Mouse (Mus musculus): Measurements from ENCODE around the gene Cdk18. TPM values are rescaled to one million over a fixed set of nuclear protein-coding genes. Genes with fewer than 3 reads are reported as not detected.

The Cdk18 gene
- polyA plus RNA-seq, 1 experiment from 2014 or later, result 2.4 TPM

DNA sequence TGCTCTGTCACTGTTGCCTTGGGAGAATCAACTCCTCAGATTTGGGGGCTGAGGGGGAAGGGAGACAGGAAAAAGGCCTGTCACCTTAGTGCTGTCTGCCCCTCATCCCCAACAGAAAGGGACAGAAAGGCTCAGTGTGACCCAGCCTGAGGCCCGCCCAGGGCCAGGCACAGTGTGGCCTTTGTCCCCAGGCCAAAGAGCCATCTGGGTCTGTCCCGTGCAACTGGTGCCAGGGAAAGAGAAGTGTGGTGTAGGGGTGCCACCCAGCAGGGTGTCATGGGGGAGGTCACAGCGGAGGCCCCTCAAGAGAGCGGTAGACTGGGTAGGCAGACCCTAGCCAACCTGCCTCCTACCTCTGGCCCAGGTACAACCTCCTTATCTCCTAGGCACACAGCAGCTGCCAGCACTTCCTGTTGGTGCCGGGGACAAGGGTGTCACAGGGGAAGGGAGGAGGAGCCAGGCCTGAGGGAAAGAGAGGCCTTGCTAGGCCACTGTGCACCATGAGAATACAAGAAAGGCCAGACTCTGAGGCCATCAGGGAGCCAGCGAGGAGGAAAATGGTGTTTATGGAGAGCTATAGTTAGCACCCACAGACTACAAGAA is 13.6 kb downstream of the Cdk18 start:
- H3K9ac ChIP-seq (ENCODE audit: low read depth, low read length), result no peak overlapping the region
- H3K4me2 ChIP-seq (ENCODE audit: low read length), result no peak overlapping the region
- ATAC-seq, result no peak
- WGBS, result 73% methylated on average over 6 of the region's 6 CpGs
- peaks cover 10% of the 10 kb centered on the region; the same call in 1 of the 2 replicates for H3K4me1 ChIP-seq (ENCODE audit: control insufficient read depth, insufficient read depth, low read length)
- no peak overlapping the region for H3K27ac ChIP-seq (ENCODE audit: low read length)
- H3K27me3 ChIP-seq (ENCODE audit: control insufficient read depth, insufficient read depth, low read depth, low read length), result no peaks in the 10 kb centered on the region
- no peaks in the 10 kb centered on the region for H3K36me3 ChIP-seq (ENCODE audit: control insufficient read depth, insufficient read depth, low read length)
- H3K4me3 ChIP-seq (ENCODE audit: low read depth, low read length), result no peak overlapping the region
- no peaks in the 10 kb centered on the region for H3K9me3 ChIP-seq (replicated peaks; ENCODE audit: control insufficient read depth, low read length, poor library complexity, severe bottlenecking)

DNA sequence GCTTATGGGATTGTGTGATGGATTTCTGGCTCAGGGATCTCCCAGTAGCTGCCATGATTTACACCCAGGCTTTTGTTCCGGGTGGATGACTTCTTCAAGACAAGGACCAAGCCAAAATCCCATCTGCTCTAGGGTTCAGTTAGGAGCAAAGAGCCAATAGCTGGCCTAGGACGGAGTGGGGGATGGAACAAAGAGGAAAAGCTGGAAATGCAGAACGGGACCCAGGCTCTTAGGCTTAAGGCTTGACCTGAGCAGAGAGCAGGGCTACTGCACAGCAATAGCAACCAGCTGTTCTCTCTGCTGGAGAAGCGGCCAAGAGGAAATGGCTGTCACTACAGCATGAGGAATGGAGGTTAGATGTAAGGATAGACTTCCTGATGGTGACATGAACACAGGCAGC is 14.2 kb downstream of the Cdk18 start:
- Histone ChIP-seq H3K9me3 (replicated peaks; ENCODE audit: control insufficient read depth, low read length, poor library complexity, severe bottlenecking) (no peaks in the 10 kb centered on the region), H3K4me3 (ENCODE audit: low read depth, low read length) (no peak overlapping the region), H3K36me3 (ENCODE audit: control insufficient read depth, insufficient read depth, low read length) (no peaks in the 10 kb centered on the region), H3K9ac (ENCODE audit: low read depth, low read length) (no peak overlapping the region), H3K27ac (ENCODE audit: low read length) (no peak overlapping the region), H3K27me3 (ENCODE audit: control insufficient read depth, insufficient read depth, low read depth, low read length) (no peaks in the 10 kb centered on the region), H3K4me2 (ENCODE audit: low read length) (no peak overlapping the region), H3K4me1 (ENCODE audit: control insufficient read depth, insufficient read depth, low read length) (peaks cover 10% of the 10 kb centered on the region; the same call in 1 of the 2 replicates)
- 63% methylated on average over 4 of the region's 4 CpGs for WGBS
- no peak for ATAC-seq

DNA sequence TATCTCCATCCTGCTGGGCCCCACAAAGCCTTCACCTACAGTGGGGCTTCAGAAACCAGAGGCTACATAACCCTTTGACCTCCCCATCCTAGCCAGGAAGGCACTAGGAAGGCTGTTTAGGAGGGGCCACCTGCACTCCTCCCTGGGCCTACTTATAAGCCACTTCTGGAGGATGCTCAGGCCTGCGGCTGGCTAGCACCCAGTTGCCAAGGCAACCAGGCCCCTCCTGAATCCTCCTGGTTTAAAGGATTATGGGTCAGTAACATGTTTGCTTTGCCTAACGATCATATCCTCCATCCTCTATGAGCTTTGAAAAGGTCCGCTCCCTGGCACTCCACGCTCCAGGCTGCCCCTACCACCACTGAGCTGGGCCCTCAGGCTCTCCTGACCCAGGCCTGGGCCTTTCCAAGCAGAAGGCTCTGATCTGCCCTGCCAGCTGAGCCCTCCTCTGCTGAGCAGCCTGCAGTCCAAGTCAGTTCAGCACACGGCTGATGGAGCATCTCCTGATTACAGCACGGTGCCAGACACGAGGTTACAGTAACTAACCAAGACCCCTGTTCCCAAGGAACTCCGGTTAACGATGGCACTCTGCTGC is 16.0 kb downstream of the Cdk18 start:
- Histone ChIP-seq H3K27ac (ENCODE audit: low read length) (peak overlapping the region; percentile 79), H3K9ac (ENCODE audit: low read depth, low read length) (0 out of 2 replicates have a peak overlapping the region, but pooled peaks have one; percentile 2), H3K9me3 (replicated peaks; ENCODE audit: control insufficient read depth, low read length, poor library complexity, severe bottlenecking) (no peaks in the 10 kb centered on the region), H3K27me3 (ENCODE audit: control insufficient read depth, insufficient read depth, low read depth, low read length) (no peaks in the 10 kb centered on the region), H3K4me3 (ENCODE audit: low read depth, low read length) (no peak overlapping the region), H3K4me1 (ENCODE audit: control insufficient read depth, insufficient read depth, low read length) (peaks cover 10% of the 10 kb centered on the region; the same call in 1 of the 2 replicates), H3K4me2 (ENCODE audit: low read length) (no peak overlapping the region), H3K36me3 (ENCODE audit: control insufficient read depth, insufficient read depth, low read length) (no peaks in the 10 kb centered on the region)
- 25% methylated on average over 9 of the region's 9 CpGs for WGBS
- peak; percentile 67 for ATAC-seq

DNA sequence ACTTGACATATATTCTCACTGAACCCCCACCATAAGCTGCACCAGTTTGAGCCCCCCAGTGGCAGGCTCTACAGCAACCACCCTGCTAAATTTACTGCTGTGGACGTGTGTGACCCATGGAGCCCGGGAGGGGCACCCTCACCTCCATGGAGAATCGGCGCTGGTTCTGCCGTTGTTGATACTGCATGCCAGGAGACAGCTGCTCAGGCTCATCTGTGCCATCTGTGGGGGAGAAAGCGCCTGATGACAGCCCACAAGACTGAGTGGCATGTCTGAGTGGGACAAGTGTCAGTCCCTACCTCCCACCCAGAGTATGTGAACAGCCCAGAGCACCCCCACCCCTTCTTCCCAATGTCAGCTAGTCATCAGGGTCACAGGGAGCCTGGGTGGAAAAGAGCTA is 17.6 kb downstream of the Cdk18 start:
- H3K4me2 ChIP-seq (ENCODE audit: low read length), result no peak overlapping the region
- H3K4me3 ChIP-seq (ENCODE audit: low read depth, low read length), result no peak overlapping the region
- no peak overlapping the region for H3K9ac ChIP-seq (ENCODE audit: low read depth, low read length)
- WGBS, result 84% methylated on average over 6 of the region's 6 CpGs
- no peaks in the 10 kb centered on the region for H3K27me3 ChIP-seq (ENCODE audit: control insufficient read depth, insufficient read depth, low read depth, low read length)
- no peaks in the 10 kb centered on the region for H3K9me3 ChIP-seq (replicated peaks; ENCODE audit: control insufficient read depth, low read length, poor library complexity, severe bottlenecking)
- peaks cover 10% of the 10 kb centered on the region; the same call in 1 of the 2 replicates for H3K4me1 ChIP-seq (ENCODE audit: control insufficient read depth, insufficient read depth, low read length)
- H3K27ac ChIP-seq (ENCODE audit: low read length), result no peak overlapping the region
- H3K36me3 ChIP-seq (ENCODE audit: control insufficient read depth, insufficient read depth, low read length), result no peaks in the 10 kb centered on the region
- ATAC-seq, result no peak

DNA sequence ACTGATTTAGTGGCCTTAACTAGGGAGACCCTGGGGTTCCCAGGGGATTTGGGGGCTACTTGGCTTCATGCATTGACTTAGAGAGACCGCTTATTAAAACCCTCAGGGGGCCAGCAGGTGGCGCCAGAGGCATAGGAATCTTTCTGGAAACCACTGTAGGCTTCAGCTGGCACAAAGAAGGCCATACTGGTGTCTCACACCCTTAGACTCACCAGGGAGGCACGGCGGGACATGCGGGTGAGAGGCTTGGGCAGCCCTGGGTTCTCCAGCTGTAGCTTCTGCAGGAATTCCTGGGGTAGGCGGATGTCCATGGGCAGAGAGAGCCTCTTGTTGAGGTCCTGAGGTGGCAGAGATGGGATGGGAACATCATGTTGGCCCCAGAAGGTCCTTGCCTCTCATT is 18.2 kb downstream of the Cdk18 start:
- Histone ChIP-seq H3K27me3 (ENCODE audit: control insufficient read depth, insufficient read depth, low read depth, low read length) (no peaks in the 10 kb centered on the region), H3K9ac (ENCODE audit: low read depth, low read length) (no peak overlapping the region), H3K27ac (ENCODE audit: low read length) (no peak overlapping the region), H3K4me2 (ENCODE audit: low read length) (no peak overlapping the region), H3K4me3 (ENCODE audit: low read depth, low read length) (no peak overlapping the region), H3K9me3 (replicated peaks; ENCODE audit: control insufficient read depth, low read length, poor library complexity, severe bottlenecking) (no peaks in the 10 kb centered on the region), H3K36me3 (ENCODE audit: control insufficient read depth, insufficient read depth, low read length) (no peaks in the 10 kb centered on the region), H3K4me1 (ENCODE audit: control insufficient read depth, insufficient read depth, low read length) (peaks cover 12% of the 10 kb centered on the region; the same call in 1 of the 2 replicates)
- ATAC-seq, result peak; percentile 46; the same call in 1 of the 2 replicates
- WGBS, result 15% methylated on average over 6 of the region's 6 CpGs

DNA sequence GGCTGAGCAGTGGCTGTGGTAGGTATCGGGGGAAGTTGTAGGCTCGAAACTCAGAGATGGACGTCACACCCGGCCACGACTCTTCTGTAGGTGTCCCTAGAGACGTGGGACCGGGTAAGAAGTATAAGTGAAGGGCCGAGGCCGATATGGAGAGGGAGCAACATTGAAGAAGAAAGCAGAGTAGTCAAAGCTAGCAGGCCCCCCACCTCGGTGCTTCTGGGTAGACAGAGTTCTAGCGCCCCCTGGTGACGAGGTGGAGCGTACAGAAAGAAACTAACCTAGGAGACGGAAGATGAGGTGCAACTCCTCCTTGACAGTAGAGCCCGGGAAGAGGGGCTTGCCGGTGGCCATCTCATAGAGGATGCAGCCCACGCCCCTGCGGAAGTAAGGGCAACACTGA is 22.9 kb downstream of the Cdk18 start:
- H3K9ac ChIP-seq (ENCODE audit: low read depth, low read length), result no peak overlapping the region
- ATAC-seq, result no peak
- H3K27ac ChIP-seq (ENCODE audit: low read length), result no peak overlapping the region
- H3K9me3 ChIP-seq (replicated peaks; ENCODE audit: control insufficient read depth, low read length, poor library complexity, severe bottlenecking), result no peaks in the 10 kb centered on the region
- no peaks in the 10 kb centered on the region for H3K36me3 ChIP-seq (ENCODE audit: control insufficient read depth, insufficient read depth, low read length)
- peaks cover 3% of the 10 kb centered on the region; the same call in 1 of the 2 replicates for H3K4me1 ChIP-seq (ENCODE audit: control insufficient read depth, insufficient read depth, low read length)
- H3K4me3 ChIP-seq (ENCODE audit: low read depth, low read length), result no peak overlapping the region
- WGBS, result 23% methylated on average over 18 of the region's 18 CpGs
- no peak overlapping the region for H3K4me2 ChIP-seq (ENCODE audit: low read length)
- H3K27me3 ChIP-seq (ENCODE audit: control insufficient read depth, insufficient read depth, low read depth, low read length), result no peaks in the 10 kb centered on the region

DNA sequence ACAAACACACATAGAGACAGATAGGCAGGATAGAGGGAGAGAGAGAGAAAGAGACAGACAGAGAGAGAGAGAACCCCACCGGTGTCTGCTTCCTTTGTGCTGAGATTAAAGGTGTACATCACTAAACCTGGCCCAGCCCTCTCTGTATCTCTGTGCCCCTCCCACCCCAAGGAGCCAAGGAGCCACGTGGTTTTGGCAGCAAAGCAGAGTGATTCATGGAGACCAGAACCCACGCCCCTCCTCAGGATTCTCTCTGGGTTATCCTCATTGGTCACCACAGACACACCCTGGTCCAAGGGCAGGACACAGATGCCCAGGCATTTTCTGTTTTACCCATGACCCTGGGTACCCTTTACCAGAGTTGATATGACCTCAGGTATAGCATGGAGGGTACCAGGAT is 26.4 kb downstream of the Cdk18 start:
- no peaks in the 10 kb centered on the region for H3K36me3 ChIP-seq (ENCODE audit: control insufficient read depth, insufficient read depth, low read length)
- no peaks in the 10 kb centered on the region for H3K27me3 ChIP-seq (ENCODE audit: control insufficient read depth, insufficient read depth, low read depth, low read length)
- H3K4me2 ChIP-seq (ENCODE audit: low read length), result no peak overlapping the region
- H3K9me3 ChIP-seq (replicated peaks; ENCODE audit: control insufficient read depth, low read length, poor library complexity, severe bottlenecking), result no peaks in the 10 kb centered on the region
- no peak overlapping the region for H3K4me3 ChIP-seq (ENCODE audit: low read depth, low read length)
- H3K27ac ChIP-seq (ENCODE audit: low read length), result no peak overlapping the region
- no peak for ATAC-seq
- H3K4me1 ChIP-seq (ENCODE audit: control insufficient read depth, insufficient read depth, low read length), result peaks cover 3% of the 10 kb centered on the region; the same call in 1 of the 2 replicates
- WGBS, result 55% methylated on average over 3 of the region's 3 CpGs
- no peak overlapping the region for H3K9ac ChIP-seq (ENCODE audit: low read depth, low read length)

DNA sequence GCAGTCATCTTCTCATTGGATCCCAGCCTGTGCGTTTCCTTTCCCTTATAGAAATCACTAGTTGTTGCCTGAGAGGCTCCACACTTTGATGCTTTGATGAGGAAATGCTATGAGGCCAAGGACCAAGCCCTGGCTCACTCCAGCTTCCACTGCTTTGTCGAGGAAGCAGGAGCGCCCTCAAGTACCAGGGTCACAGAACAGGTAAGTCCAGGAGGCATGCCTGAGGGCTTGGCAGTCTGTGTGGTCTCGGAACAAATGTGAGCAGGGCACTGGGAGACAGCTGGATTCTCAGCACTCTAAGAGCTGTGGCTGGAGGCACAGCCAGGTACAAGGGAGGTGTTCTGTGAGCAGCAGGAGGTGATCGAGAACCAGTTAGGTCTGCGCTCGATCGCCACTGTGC is 27.1 kb downstream of the Cdk18 start:
- Histone ChIP-seq H3K27me3 (ENCODE audit: control insufficient read depth, insufficient read depth, low read depth, low read length) (no peaks in the 10 kb centered on the region), H3K9me3 (replicated peaks; ENCODE audit: control insufficient read depth, low read length, poor library complexity, severe bottlenecking) (no peaks in the 10 kb centered on the region), H3K36me3 (ENCODE audit: control insufficient read depth, insufficient read depth, low read length) (no peaks in the 10 kb centered on the region), H3K4me1 (ENCODE audit: control insufficient read depth, insufficient read depth, low read length) (peaks cover 3% of the 10 kb centered on the region; the same call in 1 of the 2 replicates), H3K4me2 (ENCODE audit: low read length) (no peak overlapping the region), H3K9ac (ENCODE audit: low read depth, low read length) (no peak overlapping the region), H3K27ac (ENCODE audit: low read length) (no peak overlapping the region), H3K4me3 (ENCODE audit: low read depth, low read length) (no peak overlapping the region)
- ATAC-seq, result no peak
- 85% methylated on average over 8 of the region's 8 CpGs for WGBS

DNA sequence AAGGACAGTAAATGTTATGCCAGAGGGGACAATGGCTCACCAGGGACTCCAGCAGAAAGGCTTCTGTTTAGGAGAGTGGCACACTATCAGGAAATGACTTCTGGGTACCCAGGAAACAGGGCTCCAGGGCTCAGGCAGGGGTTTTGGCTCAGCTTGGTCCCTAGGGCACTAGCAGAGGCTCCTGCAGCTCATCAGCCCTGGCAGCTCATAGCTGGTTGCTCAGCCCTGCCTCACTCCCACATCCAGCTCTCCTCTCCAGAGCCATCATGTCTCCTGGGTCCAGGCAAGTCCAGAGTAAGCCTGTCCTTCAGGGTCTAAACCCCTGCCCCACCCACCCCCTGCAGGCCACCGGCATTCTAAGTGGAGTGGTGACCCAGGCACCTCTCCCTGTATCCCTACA is 28.1 kb downstream of the Cdk18 start:
- Histone ChIP-seq H3K4me1 (ENCODE audit: control insufficient read depth, insufficient read depth, low read length) (no peaks in the 10 kb centered on the region), H3K4me3 (ENCODE audit: low read depth, low read length) (no peak overlapping the region), H3K9me3 (replicated peaks; ENCODE audit: control insufficient read depth, low read length, poor library complexity, severe bottlenecking) (no peaks in the 10 kb centered on the region), H3K27me3 (ENCODE audit: control insufficient read depth, insufficient read depth, low read depth, low read length) (no peaks in the 10 kb centered on the region), H3K4me2 (ENCODE audit: low read length) (no peak overlapping the region), H3K36me3 (ENCODE audit: control insufficient read depth, insufficient read depth, low read length) (no peaks in the 10 kb centered on the region), H3K27ac (ENCODE audit: low read length) (no peak overlapping the region), H3K9ac (ENCODE audit: low read depth, low read length) (no peak overlapping the region)
- 30% methylated on average over 1 of the region's 1 CpGs for WGBS
- no peak for ATAC-seq
